Mouse (Mus musculus): Measurements from ENCODE around the gene Chst10. TPM values are rescaled to one million over a fixed set of nuclear protein-coding genes. Genes with fewer than 3 reads are reported as not detected.

The Chst10 gene
- polyA plus RNA-seq, 1 experiment from 2014 or later = 7.2 TPM

DNA sequence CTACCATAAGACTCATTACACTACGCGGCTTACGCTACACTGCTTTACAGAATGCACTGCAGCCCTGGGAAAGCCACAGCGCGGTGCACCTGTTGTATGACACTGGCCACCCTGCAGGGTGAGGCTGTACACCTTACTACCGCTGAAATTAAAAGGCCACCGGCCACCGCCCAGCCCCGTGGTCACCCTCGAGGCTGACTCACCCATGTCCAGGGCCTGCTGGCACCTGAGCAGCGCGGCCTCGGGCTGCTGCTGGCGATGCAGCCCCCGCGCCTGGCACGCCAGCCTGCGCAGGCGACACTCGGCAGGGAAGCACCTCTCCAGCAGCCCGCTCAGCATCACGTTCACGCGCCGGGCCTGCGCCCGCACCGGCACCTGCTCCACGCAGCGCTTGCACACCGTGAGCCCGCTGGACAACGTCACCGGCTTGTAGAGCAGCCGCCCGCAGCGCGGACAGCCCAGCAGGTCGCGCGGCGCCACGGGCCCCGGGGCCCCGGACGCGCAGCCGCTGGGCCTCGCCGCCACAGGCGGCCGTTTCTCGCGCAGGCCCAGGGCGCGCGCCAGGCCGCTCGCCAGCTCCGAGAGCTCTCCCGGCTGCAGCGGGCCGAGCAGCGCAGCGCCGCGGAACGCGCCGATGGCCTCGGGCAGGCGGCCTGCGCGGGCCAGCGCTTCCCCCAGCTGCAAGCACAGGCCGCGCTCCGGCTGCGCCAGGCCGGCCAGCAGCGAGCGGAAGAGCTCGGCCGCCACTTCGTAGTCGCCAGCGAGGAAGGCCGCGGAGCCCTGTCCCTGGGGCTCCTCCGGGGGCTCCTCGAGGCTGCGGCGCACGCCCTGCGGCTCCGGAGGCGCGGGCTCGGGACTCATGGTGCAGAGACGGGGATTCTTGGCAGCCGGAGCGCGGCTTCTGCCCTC is 62.1 kb downstream of the Chst10 start:
- H3K27me3 ChIP-seq (ENCODE audit: control insufficient read depth, insufficient read depth, low read length) = peaks cover 11% of the 10 kb centered on the region

DNA sequence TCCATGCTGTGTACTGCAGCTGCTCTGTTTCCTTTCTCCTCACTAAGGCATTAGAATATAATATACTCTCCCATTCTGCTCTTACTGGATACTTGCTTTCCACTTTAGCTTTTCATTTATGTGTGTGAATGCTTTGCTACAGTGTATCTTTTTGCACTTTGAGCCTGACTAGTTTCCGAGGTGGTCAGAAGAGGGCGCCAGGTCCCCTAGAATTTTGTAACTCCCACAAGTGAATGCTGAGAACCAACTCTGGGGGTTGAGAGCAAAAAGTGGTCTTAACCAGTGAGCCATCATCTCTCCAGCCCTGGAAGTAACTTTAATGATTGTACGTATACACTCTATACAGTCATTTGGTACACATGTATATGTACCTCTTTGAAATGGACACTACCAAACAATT is 63.1 kb downstream of the Chst10 start:
- no peak for ATAC-seq (ENCODE audit: low FRiP score, low TSS enrichment)
- Histone ChIP-seq H3K36me3 (ENCODE audit: control insufficient read depth, insufficient read depth, low read length) (no peaks in the 10 kb centered on the region), H3K27me3 (ENCODE audit: control insufficient read depth, insufficient read depth, low read length) (peaks cover 11% of the 10 kb centered on the region), H3K9me3 (ENCODE audit: control insufficient read depth, low read length) (no peaks in the 10 kb centered on the region), H3K4me2 (replicated peaks; ENCODE audit: low read depth, low read length) (peak overlapping the region; percentile 78; the same call in 1 of the 2 replicates), H3K4me3 (ENCODE audit: low read length) (peak overlapping the region; percentile 67; the same call in 1 of the 2 replicates), H3K27ac (ENCODE audit: low read depth, low read length) (no peak overlapping the region), H3K9ac (ENCODE audit: low read depth, low read length) (no peak overlapping the region), H3K4me1 (ENCODE audit: control insufficient read depth, insufficient read depth, low read length) (peaks cover 4% of the 10 kb centered on the region; the same call in 1 of the 2 replicates)
- WGBS = 38% methylated on average over 3 of the region's 3 CpGs

More for the DNA sequence above, 62.1 kb downstream of the Chst10 start:
- Histone ChIP-seq H3K27ac (ENCODE audit: low read depth, low read length) (no peak overlapping the region), H3K4me1 (ENCODE audit: control insufficient read depth, insufficient read depth, low read length) (peaks cover 4% of the 10 kb centered on the region; the same call in 1 of the 2 replicates), H3K4me2 (replicated peaks; ENCODE audit: low read depth, low read length) (peak overlapping the region; percentile 78), H3K9ac (ENCODE audit: low read depth, low read length) (peak overlapping the region; percentile 79), H3K36me3 (ENCODE audit: control insufficient read depth, insufficient read depth, low read length) (no peaks in the 10 kb centered on the region), H3K4me3 (ENCODE audit: low read length) (peak overlapping the region; percentile 67), H3K9me3 (ENCODE audit: control insufficient read depth, low read length) (no peaks in the 10 kb centered on the region)
- WGBS = 2% methylated on average over 101 of the region's 103 CpGs
- peak; percentile 76 for ATAC-seq (ENCODE audit: low FRiP score, low TSS enrichment)

DNA sequence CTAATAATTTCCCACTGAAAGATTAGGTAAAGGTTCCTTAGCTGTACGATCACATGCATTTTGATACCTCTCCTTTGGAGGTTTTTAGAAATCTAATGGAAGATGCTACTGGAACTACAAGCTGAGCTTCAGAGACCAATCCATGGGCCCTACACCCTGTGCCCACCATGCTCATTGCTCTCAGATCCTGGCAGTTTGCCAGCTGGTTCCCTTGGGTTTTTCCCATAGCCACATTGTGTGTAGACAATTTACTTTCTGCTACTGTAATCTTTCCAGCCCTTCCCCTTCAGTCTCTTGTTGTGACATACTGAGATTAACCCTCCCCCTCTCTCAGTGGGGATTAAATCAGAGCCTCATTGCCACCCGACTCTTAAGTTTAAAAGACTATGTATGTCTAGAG is 73.0 kb downstream of the Chst10 start:
- no peaks in the 10 kb centered on the region for H3K9me3 ChIP-seq (ENCODE audit: control insufficient read depth, low read length)
- no peak overlapping the region for H3K4me2 ChIP-seq (replicated peaks; ENCODE audit: low read depth, low read length)
- H3K4me3 ChIP-seq (ENCODE audit: low read length) = no peak overlapping the region
- no peaks in the 10 kb centered on the region for H3K36me3 ChIP-seq (ENCODE audit: control insufficient read depth, insufficient read depth, low read length)
- H3K27me3 ChIP-seq (ENCODE audit: control insufficient read depth, insufficient read depth, low read length) = no peaks in the 10 kb centered on the region
- H3K27ac ChIP-seq (ENCODE audit: low read depth, low read length) = no peak overlapping the region
- ATAC-seq (ENCODE audit: low FRiP score, low TSS enrichment) = no peak
- no peaks in the 10 kb centered on the region for H3K4me1 ChIP-seq (ENCODE audit: control insufficient read depth, insufficient read depth, low read length)
- H3K9ac ChIP-seq (ENCODE audit: low read depth, low read length) = no peak overlapping the region
- WGBS = 88% methylated on average over 2 of the region's 2 CpGs

DNA sequence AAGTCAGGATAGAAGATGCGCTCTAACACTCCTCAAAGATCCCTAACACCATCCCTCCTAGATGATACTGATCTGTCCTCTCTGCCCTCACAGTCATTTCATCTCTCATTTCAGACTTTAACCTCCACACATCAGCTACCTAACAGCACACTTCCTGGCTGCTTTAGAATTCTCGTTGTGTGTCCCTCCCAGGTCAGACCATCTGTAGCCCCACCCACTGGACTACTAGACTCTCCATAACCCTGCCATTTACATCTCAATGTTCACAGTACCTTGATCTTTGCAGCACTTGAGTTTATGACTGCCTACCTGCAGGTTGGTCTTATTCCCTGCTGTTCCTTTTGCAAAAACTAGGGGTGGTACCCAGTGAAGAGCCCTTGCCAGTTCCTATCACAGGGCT is 74.1 kb downstream of the Chst10 start:
- no peaks in the 10 kb centered on the region for H3K4me1 ChIP-seq (ENCODE audit: control insufficient read depth, insufficient read depth, low read length)
- H3K9me3 ChIP-seq (ENCODE audit: control insufficient read depth, low read length) = no peaks in the 10 kb centered on the region
- H3K4me2 ChIP-seq (replicated peaks; ENCODE audit: low read depth, low read length) = no peak overlapping the region
- no peak overlapping the region for H3K27ac ChIP-seq (ENCODE audit: low read depth, low read length)
- no peaks in the 10 kb centered on the region for H3K27me3 ChIP-seq (ENCODE audit: control insufficient read depth, insufficient read depth, low read length)
- no peak overlapping the region for H3K9ac ChIP-seq (ENCODE audit: low read depth, low read length)
- no peak for ATAC-seq (ENCODE audit: low FRiP score, low TSS enrichment)
- H3K36me3 ChIP-seq (ENCODE audit: control insufficient read depth, insufficient read depth, low read length) = no peaks in the 10 kb centered on the region
- 64% methylated on average over 2 of the region's 2 CpGs for WGBS
- no peak overlapping the region for H3K4me3 ChIP-seq (ENCODE audit: low read length)

DNA sequence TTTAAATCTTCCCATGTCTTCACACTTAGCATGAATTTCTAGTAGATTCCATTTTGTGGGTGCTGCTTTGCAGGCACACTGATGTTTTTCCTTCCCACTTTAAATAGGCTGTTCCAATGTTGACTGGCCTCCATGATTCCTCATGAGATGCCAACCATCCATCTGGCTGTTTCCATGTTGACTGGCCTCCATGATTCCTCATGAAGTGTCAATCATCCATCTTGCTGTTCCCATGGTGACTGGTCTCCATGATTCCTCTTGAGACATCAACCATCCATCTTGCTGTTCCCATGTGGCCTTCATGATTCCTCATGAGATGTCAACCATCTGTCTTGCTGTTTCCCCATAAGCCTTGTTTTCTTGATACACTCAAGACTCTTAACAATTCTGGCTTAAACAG is 78.3 kb downstream of the Chst10 start:
- Histone ChIP-seq H3K9me3 (ENCODE audit: control insufficient read depth, low read length) (no peaks in the 10 kb centered on the region), H3K4me1 (ENCODE audit: control insufficient read depth, insufficient read depth, low read length) (no peaks in the 10 kb centered on the region), H3K4me2 (replicated peaks; ENCODE audit: low read depth, low read length) (no peak overlapping the region), H3K9ac (ENCODE audit: low read depth, low read length) (no peak overlapping the region), H3K27ac (ENCODE audit: low read depth, low read length) (no peak overlapping the region), H3K4me3 (ENCODE audit: low read length) (no peak overlapping the region), H3K27me3 (ENCODE audit: control insufficient read depth, insufficient read depth, low read length) (no peaks in the 10 kb centered on the region), H3K36me3 (ENCODE audit: control insufficient read depth, insufficient read depth, low read length) (no peaks in the 10 kb centered on the region)
- ATAC-seq (ENCODE audit: low FRiP score, low TSS enrichment) = no peak

DNA sequence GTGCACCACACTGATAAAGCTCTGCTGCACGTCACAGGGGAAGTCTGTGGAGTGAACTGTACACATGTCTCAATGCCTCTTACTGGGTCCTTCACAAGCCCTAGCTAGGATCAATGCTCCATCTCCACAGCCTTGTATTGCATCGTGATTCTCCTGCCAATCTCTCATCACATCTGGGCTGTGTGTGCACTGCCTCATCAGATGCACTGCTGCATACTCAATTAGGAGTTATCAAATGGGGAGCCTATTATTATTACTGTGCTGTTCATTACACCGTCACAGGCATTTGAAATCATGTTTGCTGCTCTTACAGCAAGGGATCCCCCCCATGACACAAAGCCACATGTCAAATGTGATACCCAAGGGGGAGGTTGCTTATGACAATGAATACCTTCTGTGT is 80.3 kb downstream of the Chst10 start:
- ATAC-seq (ENCODE audit: low FRiP score, low TSS enrichment) = no peak
- 82% methylated on average over 3 of the region's 3 CpGs for WGBS
- Histone ChIP-seq H3K4me3 (ENCODE audit: low read length) (no peak overlapping the region), H3K27ac (ENCODE audit: low read depth, low read length) (no peak overlapping the region), H3K4me1 (ENCODE audit: control insufficient read depth, insufficient read depth, low read length) (no peaks in the 10 kb centered on the region), H3K4me2 (replicated peaks; ENCODE audit: low read depth, low read length) (no peak overlapping the region), H3K9ac (ENCODE audit: low read depth, low read length) (no peak overlapping the region), H3K36me3 (ENCODE audit: control insufficient read depth, insufficient read depth, low read length) (no peaks in the 10 kb centered on the region), H3K27me3 (ENCODE audit: control insufficient read depth, insufficient read depth, low read length) (no peaks in the 10 kb centered on the region), H3K9me3 (ENCODE audit: control insufficient read depth, low read length) (no peaks in the 10 kb centered on the region)

DNA sequence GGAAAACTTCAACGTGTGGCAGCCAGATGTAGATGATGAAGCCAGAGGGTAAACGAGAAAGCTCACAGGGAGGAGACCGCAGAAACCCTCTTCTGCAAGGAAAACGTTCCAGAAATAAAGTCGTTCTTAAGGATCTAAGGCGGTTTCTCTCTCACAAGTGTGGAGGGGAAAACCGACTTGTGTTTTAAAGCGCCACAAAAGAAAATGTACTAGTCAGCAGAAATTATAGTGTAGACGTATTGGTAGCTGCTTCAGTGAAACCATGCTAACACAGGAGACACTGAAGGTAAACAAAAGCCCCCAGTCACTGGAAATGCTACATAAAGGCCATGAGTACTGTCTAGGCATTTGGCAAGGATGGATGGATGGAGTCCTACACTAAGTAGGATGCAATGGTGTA is 80.7 kb downstream of the Chst10 start:
- WGBS = 71% methylated on average over 9 of the region's 9 CpGs

DNA sequence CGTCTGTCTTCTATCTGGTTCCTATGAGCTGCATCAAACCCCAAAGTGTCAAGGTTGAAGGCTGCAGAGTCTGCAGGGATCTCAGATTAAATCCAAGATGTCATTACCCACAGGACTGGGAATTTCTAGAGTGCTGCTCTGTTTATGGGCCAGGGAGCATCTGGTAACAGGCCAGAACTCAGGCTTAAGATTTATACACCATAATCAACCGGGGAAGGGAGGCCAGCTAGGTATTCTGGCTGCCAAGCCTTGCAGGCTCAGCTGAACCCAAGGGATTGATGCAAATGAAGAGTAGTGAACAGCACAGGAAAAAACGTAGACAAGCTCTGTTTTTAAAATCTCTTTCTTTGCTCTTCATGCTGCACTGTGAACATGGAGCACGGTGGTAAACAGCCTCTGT is 81.7 kb downstream of the Chst10 start:
- no peaks in the 10 kb centered on the region for H3K9me3 ChIP-seq (ENCODE audit: control insufficient read depth, low read length)
- H3K27ac ChIP-seq (ENCODE audit: low read depth, low read length) = no peak overlapping the region
- WGBS = 56% methylated on average over 4 of the region's 4 CpGs
- no peak overlapping the region for H3K9ac ChIP-seq (ENCODE audit: low read depth, low read length)
- no peak overlapping the region for H3K4me2 ChIP-seq (replicated peaks; ENCODE audit: low read depth, low read length)
- no peak for ATAC-seq (ENCODE audit: low FRiP score, low TSS enrichment)
- no peaks in the 10 kb centered on the region for H3K27me3 ChIP-seq (ENCODE audit: control insufficient read depth, insufficient read depth, low read length)
- no peaks in the 10 kb centered on the region for H3K4me1 ChIP-seq (ENCODE audit: control insufficient read depth, insufficient read depth, low read length)
- peaks cover 3% of the 10 kb centered on the region; the same call in 1 of the 2 replicates for H3K36me3 ChIP-seq (ENCODE audit: control insufficient read depth, insufficient read depth, low read length)
- H3K4me3 ChIP-seq (ENCODE audit: low read length) = no peak overlapping the region

More for the DNA sequence above, 80.7 kb downstream of the Chst10 start:
- Histone ChIP-seq H3K4me2 (replicated peaks; ENCODE audit: low read depth, low read length) (no peak overlapping the region), H3K27me3 (ENCODE audit: control insufficient read depth, insufficient read depth, low read length) (no peaks in the 10 kb centered on the region), H3K27ac (ENCODE audit: low read depth, low read length) (no peak overlapping the region), H3K9me3 (ENCODE audit: control insufficient read depth, low read length) (no peaks in the 10 kb centered on the region), H3K4me1 (ENCODE audit: control insufficient read depth, insufficient read depth, low read length) (no peaks in the 10 kb centered on the region), H3K36me3 (ENCODE audit: control insufficient read depth, insufficient read depth, low read length) (no peaks in the 10 kb centered on the region), H3K9ac (ENCODE audit: low read depth, low read length) (no peak overlapping the region), H3K4me3 (ENCODE audit: low read length) (no peak overlapping the region)
- ATAC-seq (ENCODE audit: low FRiP score, low TSS enrichment) = no peak
